Mouse (Mus musculus) 3134 (cell line): Measurements from ENCODE around the gene Abtb2.
A peak's percentile ranks its signal among the peaks of the same experiment; 100 is the strongest.
"Not testable (repeated sequence)": the region's sequence is repeated elsewhere in the genome, so short reads cannot be mapped to it uniquely, and the experiment has no call there.

Source experiments
- DNase-seq: peaks from one replicate; pipeline ENCODE4 v3.0.0-alpha.2; 2011; ENCODE audit warnings: low spot score; ENCODE audit not compliant: insufficient read length; ENCODE audit errors: extremely low read depth

Gene Abtb2

DNA sequence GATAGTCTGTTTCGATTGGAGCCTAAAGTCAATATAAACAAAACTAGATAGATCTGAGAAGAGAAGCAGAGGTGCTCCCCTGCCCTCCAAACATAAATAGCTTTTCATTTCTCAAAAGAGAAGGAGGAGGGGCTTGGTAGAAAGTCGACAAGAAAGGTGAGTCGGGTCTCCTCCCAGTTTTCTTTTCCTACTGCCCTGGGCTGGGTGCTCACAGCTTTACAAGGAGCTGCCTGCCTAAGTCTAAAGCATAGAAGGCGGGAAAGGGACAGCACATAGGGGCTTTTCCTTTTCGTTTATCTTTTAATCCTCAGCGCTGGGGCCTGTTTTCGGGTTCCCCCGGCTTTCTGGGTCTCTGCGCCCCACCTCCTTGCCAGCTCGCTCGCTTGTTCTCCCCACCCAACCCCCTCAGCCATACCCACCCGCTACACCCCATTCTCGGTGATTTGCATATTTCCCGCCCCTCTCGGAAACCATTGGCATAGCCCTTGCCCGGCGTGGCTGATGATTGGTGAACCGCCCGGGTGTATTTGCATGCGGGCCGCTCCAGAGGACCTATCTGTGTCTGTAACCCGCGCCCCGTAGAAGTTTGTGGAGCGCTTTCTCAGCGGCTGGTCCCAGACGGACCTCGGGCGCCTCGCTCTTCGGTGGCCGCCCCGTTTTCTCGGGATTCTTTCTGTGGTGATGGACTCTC is at the start of gene Abtb2:
TSS of gene Abtb2 (plus strand) at position 579 of the 691 bp plus-strand sequence.
- DNase-seq, result peak; percentile 84

DNA sequence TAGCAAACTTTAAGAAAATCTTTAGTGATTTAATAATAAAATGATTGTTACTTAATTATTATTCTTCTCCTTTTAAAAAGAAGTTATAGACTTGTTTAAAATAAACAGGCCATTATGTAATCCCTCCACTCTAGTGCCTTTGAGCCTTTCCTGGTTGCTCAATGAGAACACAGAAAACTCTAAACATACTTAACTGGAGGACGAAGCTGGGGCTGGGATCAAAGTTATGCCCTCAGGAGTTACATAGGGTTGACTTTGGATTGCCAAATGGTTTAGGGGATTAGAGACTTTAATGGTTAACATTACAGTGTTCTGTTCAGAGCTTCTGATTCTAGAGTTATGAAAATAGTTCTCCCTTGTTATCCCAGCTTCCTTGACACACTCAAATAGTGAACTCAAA is 49.6 kb upstream of the Abtb2 start:
- DNase-seq, result no peak

DNA sequence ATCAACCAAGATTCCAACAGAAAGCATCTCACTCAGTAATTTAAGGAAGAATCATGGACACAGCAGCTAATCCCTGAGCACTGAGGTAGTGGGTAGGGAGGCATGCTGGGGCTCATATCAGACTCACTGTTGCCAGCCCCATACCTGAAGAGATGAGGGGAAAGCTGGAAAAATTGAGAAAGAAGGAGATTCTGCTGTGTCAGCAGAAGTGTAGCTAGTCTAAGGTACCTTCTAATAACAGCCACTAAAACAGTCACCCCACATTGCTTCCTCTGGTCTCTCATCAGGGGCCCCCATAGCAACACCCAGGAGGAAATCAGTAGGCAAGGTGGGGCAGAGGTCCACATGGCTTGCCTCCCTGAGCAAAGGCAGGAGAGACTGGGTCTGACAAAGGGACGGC is 40.5 kb upstream of the Abtb2 start:
- no peak for DNase-seq

DNA sequence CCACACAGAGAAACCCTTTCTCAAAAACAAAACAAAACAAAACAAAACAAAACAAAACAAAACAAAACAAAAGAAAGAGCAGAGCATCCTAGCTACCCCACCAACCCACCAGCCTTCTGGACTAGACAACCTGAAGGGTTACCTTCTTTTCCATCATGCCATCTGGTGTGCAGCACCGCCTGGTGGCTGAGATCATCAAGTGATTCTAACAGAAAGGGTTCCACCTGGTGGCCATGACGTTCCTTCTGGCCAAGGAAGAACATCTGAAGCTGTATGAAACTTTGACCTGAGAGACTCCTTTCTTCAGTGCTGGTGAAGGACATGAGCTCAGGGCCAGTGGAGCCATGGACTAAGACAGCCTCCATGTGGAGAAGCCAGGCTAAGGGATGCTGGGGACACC is 19.0 kb upstream of the Abtb2 start:
- peak; percentile 20 for DNase-seq

DNA sequence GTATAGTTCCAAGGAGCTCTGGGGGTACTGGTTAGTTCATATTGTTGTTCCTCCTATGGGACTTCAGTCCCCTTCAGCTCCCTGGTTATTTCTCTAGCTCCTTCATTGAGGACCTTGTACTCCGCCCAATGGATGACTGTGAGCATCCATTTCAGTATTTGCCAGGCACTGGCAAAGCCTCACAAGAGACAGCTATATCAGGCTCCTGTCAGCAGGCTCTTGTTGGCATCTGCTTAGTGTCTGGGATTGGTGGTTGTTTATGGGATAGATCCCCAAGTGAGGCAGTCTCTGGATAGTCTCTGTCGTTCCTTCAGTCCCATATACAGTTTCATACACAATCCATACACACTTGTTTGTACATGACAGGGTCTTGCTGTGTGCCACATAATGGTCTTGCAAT is 15.8 kb upstream of the Abtb2 start:
- DNase-seq, result not testable (repeated sequence)

DNA sequence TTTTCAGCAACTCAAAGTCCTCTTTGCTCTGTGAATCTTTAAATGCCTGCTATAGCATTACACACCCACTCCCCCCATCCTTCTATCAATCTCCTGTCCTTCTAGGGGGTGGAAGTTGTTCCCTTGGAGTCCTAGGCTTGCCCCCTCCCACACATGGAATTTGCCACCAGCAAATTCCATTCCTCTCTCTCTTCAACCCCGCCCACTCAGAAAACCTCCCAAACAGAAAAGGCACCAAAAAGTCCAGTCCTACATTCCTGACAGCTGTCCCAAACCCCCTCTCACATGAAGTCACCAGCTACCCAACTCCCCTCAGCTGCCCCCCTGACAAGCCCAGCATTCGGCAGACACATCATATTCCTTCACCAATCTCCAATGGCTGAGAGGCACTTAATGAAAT is 12.1 kb upstream of the Abtb2 start:
- DNase-seq, result no peak

DNA sequence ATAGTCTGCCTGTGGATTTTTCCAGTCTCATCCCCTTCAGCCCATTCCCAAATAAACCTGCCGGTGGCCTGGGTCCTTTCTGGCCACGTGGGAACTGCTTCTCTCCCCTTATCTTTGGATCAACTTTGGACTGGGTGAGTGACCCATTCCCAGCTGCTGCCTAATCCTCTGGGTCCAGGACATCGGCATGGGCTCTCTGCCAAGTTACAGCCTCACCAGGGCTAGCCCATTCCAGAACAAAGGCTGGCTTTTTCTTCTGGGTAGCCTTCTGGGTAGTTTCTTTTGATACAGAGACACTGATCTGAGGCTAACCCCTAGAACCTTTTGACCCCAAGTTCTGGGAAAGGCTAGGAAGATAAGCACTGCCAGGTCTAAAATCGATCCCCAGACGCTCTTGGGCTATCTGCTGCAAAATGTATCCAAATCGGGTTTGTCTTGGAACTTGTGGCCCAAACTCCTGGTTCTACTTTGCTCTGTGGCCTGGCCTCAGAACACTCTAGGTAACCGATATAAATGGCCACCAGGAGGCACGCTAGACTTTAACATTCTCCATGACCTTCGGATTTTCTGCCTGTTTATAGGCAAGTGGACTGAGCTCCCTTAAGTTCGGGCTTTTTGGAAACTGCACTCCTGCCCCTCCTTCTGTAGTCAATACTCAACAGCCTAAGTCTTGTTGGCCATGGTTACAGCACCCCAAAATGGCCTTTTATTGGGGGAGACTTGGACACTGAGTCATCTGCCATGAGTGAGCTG is 9.8 kb upstream of the Abtb2 start:
- DNase-seq, result no peak

DNA sequence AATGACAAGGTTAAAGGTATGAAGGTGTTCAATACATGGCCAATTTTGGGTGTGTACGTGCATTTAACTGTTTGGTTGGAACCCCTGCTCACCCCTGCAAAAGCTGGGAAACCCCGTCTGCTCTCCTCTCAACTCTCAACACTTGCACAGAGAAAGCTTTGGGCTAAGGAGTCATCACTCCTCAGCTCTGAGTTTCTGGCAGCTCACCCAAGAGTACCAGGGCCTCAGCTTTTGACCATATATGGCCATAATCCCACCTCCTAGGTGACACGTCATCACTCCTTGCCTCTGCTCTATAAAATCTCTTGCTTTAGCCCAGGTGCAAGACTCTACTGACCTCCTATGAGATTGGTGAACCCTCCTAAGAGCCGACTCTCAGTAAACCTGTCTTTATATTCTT is 5.2 kb upstream of the Abtb2 start:
- no peak for DNase-seq

DNA sequence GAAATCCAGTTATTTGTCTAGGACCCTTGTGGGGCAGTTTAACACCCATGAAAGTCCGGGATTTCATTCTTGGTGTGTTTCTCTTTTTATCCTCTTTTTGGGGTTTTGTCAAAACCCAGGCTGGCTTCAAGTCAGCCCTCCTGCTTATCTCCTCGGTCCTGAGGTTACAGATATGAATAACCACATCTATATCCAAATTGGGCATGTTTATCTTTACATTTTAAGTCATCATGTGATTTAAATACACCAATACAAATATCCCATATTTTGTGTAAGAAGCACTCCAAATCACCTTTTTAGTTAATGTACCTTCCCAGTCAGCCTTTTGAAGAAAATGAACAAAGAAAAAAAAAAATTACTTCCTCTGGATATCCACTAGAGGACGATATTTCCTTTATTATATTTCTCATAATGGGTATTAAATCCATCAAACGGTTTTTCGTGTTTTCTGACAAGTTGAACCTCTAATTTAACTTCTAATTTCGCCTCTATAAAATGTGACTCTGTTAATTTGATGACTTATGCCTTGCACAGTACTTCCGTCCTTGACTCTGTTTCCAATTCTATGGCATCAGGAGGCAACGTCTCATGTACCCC is 1.6 kb upstream of the Abtb2 start:
- DNase-seq, result no peak

DNA sequence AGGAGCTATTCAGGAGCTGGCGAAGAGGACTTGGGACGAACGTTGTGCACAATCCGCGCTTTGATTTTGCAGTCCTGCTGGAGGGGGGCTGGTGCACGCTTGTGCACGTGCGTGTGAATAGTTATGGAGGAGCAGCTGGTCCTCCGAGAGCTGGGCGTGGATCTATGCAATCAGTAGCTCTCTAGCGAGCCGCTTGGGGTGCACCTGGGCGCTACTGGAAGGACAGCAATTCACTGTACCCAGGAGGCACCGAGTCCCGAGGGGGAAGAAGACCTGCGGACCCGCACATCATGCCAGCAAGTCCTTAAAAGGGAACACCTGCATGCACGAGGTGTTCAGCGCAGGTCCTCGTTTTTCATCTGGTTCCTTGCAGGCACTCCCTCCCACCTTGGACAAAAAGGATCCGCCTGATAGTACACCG is 929 bp upstream of the Abtb2 start:
- DNase-seq, result peak; percentile 50

DNA sequence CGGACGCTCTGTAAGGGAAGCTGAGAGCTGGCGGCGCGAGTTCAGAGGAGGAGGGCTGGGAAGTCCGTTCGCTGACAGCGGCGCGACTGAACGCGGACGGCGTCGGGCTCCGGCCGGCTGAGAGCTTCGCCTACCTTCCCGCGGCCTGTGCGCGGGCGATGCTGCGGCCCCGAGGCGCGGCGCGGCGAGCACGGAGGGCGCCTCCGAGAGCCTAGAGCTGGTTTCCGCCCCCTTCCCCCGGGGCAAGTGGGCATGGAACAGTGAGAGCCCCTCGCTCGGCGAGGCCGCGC is 258 bp downstream of the Abtb2 start:
- DNase-seq, result peak; percentile 78

DNA sequence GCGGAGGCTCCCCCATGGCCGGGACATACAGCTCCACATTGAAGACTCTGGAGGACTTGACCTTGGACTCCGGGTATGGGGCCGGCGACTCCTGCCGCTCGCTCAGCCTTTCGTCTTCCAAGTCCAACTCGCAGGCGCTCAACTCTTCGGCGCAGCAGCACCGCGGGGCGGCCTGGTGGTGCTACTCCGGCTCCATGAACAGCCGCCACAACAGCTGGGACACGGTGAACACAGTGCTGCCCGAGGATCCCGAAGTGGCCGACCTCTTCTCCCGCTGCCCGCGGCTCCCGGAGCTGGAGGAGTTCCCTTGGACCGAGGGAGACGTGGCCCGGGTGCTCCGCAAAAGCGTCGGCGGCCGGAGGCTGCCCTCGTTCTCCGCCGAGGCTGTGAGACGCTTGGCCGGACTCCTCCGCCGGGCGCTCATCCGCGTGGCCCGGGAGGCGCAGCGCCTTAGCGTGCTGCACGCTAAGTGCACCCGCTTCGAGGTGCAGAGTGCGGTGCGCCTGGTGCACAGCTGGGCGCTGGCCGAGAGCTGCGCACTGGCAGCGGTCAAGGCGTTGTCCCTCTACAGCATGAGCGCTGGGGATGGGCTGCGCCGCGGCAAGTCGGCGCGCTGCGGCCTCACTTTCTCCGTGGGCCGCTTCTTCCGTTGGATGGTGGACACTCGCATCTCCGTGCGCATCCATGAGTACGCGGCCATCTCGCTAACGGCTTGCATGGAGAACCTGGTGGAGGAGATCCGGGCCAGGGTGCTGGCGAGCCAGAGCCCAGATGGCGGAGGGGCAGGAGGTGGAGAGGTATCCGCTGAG is 807 bp downstream of the Abtb2 start:
- peak; percentile 71 for DNase-seq

DNA sequence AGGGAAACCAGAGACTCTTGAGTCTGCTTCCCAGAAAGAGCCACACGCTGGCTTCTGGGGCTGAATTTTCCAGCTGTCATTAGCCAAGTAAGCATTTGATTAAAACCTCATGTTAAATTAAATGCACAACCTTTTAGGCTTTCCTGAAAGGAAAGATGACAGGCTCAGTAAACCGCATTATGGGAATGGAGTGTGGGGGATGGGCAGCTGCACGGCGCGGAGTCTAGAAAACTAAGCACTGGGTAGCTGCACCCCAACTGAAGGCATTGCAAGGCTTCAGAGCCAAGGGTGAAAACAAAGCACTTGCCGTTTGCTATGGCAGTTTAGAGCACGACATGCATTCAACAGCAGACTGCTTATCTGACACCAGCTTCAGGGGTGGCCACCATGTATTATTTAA is 2.1 kb downstream of the Abtb2 start:
- no peak for DNase-seq

DNA sequence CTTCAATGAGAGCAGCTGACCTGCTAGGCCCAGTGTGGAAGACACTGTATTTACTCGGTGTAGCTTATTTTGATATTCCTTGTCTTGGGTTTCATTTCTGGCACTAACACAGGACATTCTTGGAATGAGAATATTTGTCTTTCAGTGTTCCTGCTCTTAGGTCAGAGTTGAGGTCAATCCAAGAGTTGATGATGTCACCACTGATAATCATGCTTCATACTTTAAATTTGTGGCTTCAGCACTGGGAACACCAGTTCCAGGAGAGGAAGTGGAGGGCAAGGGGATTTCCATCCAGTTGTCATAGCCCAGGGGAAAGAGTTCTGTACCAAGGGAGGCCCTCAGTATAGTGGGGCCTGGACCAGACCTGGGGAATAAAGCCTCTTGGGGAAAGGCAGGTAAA is 3.6 kb downstream of the Abtb2 start:
- peak; percentile 47 for DNase-seq

DNA sequence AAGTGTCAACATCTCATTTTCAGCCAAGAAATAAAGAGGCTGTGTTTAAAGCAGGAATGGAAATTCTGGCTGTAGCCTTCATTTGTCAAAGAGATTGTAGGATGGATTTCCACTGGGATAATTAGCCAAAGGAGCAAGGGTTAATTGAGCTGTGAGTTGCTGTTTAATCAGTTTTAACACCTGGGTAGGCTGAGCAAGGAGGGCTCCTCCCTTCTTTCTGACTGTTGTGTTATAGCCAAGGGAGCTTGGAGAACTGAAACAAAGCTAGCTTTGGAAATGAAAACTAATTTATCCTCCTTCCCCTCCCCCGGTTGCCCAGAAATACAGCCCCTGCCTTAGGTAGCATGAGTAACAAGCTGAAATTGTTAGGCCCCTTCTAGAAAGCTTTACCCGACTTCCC is 6.2 kb downstream of the Abtb2 start:
- DNase-seq, result no peak

DNA sequence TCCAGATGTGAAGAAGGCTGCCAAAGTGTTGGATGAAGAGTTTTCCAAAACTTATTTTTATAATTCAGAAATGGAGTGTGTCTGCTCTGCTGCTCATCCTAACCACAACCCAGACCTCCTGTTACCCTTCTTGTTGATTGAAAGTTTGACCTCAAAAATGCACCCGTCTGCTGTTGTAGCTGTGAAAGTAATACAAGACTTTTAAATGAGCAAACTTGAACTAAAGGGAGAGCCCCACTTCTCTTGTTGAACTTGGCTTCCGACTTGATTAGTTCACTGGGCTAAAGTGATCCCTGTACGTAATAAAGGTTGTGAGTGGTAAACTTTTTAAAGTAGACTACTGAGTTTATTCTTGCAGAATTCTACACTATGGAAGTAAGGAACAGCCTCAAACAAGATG is 10.3 kb downstream of the Abtb2 start:
- no peak for DNase-seq

DNA sequence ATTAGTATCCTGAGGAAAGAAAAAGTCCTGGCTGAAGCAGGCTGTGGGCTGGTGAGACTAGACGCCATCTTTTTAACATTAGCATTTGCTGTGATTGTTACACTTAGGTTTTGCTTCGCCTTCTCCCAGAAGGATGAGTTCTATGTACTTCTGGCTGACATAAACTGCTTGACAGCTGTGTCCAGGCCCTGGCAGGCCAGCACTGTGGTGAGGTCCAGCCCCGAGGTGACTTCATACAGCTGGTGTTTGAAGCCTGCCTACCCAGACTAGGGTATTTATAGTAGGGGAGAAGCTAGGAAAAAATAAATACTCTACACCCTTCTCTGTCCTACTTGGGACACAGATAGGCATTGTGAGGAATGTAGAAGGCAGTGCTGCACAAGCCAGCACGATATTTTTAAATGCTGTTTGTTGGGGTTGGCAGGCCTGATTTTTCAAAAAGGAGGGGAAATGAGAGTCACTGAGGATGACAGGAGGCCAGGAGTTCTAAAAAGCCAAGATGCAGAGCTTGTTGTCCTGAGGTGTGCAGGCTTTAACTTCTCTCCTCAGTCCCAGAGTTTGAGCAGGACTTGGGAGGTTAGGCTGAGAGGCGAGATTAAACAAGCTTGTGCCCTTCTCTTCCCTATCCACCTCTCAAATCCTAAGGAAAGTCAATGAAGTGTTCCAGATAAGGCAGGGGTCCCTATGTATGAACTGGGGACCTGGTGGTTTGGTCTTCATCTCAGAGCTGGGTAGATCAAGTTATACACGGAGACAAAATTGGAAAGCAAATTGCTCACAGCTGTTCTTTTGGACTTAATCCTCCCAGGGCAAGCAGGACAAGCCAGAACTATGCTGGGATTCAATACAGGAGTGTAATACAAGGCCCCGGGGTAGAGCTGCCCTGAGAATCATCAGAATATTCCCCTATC is 11.9 kb downstream of the Abtb2 start:
- DNase-seq, result no peak

DNA sequence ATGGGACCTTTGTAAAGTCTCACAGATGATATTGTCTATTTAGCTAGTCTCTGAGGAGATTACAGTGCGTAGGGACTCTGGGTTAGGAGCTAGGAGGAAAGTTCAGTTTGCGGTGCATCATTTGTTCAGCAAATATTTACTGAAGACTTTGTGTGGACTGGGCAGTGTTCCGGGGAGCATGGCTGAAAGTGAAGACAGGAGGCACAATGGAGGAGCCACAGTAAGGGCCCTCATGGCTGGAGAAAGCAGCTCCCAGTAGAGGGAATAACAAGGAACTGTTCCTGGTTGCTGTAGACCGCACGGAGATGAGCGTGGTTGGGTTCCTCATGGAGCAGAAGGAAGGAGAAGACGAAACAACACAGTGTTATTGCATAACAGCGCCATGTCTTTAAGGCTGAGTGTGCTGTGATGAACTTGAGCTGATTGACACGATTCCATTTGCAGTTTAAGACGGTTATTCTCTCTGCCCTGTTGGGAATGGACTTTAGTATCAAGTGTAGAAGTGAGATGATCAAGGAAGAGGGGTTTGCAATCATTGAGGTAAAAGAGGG is 12.6 kb downstream of the Abtb2 start:
- no peak for DNase-seq

DNA sequence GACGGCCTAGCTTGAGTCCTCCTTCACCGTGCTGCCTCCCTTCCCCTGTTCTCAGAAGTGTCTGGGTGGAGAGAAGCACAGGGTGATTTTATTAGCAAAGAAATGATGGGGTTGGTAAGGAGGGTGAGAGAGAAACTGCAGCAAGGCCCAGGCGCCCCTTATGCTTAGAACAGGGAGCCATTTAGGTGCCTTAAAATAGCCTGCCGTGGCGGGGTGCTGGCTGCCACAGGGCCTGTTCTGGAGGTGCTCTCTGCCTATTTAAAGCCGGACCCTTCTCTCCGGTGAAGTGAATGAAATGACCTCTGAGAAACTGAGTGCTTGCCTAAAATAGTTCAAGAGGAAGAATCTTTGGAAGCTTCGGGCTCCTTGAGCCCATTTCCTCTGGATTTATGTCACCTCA is 14.6 kb downstream of the Abtb2 start:
- no peak for DNase-seq

DNA sequence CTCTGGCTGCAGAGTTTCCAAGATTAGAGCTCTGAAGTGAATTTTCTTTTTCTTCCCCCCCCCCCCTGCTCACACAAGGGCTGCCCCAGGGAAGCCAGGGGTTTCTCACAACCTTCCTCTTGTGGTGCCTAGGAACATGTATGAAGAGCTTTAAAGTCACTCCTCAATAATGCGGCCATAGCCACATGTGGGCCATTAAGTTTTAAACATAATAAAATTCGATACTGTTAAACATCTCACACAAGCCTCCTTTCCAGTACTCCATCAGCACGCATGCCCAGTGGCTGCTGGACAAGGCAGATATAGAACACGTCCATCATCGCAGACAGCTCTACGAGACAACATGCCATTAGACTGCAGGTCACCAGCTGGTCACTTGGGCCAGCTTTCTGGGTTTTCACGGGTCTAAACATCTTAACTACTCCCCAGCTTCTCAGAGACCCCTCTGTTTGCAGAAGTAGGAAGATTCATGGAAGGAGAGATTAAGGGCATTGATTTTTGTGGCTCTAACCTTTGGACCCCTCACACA is 15.3 kb downstream of the Abtb2 start:
- no peak for DNase-seq
